Mouse (Mus musculus): Measurements from ENCODE around the gene Dmxl2.

DNA sequence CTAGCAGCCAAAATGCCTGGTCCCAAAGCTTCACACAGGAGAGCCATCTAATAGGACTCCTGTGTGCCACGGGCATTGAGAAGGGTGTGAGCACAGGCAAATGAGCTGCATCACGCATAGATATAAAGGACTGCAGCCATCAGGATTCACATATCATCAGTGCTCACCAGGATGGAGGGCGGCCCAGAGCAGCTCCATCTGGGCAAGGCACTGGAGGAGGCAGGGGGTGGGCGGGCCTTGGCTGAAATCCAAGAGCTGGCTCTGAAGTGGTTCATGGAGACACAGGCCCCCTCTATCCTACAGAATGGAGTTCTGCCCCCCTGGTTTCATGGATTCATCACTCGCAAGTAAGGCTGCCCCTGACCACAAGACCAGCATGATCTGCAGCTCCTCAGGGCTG, 32.5 kb upstream of the Dmxl2 start:
- TF ChIP-seq CTCF (IDR thresholded peaks at IDR 0.05; ENCODE audit: low read depth) (no peak), EP300 (IDR thresholded peaks at IDR 0.05; ENCODE audit: low read depth) (no peak)

All from heart, postnatal 0 days (tissue).